Mouse (Mus musculus) layer of hippocampus, adult 18-20 months (tissue): ENCODE data around the gene Adgrf5. TPM values are rescaled to one million over a fixed set of nuclear protein-coding genes. Genes with fewer than 3 reads are reported as not detected.

Source experiments
- total RNA-seq, 2 experiments: library from RNA; stranded (reverse); gene quantifications; 2 replicates each; pipeline ENCODE4 v1.2.3; 2021

Gene Adgrf5
- total RNA-seq, 2 experiments from 2014 or later: 28.4 to 28.7 TPM

Other genes with a start within 250 kb of the Adgrf5 start
- gene Adgrf1, start 90.1 kb upstream of the Adgrf5 start, total RNA-seq: not detected
- gene Mep1a, start 142.4 kb downstream of the Adgrf5 start, total RNA-seq: not detected
- under 1 TPM; 0.51 to 0.57 TPM for gene Ankrd66, start 183.2 kb downstream of the Adgrf5 start, total RNA-seq
- gene Pla2g7, start 207.6 kb downstream of the Adgrf5 start, total RNA-seq: 100 to 1,000 TPM in 1 of 2 experiments, 10 to 100 TPM in 1; 99.2 to 113 TPM